Mouse (Mus musculus) cerebellum, adult 2 months (tissue): ENCODE results near the gene Ypel4. TPM values are rescaled to one million over a fixed set of nuclear protein-coding genes. Genes with fewer than 3 reads are reported as not detected.

Experiments
- DNase-seq, 2 experiments: peaks; one replicate each; pipeline ENCODE4 v3.0.0; 2021
- H3K27ac ChIP-seq: fragments of 200-500 bp; 2 replicates; pipeline ENCODE4 v1.5.1; 2012; ENCODE audit warnings: low read length, control low read depth, inconsistent platforms; ENCODE audit not compliant: insufficient read depth
- H3K27me3 ChIP-seq: fragments of 200-500 bp; 2 replicates; pipeline ENCODE4 v1.6.1; 2012; ENCODE audit warnings: inconsistent platforms, mild to moderate bottlenecking, low read length, moderate library complexity; ENCODE audit not compliant: control insufficient read depth, insufficient read depth
- H3K4me1 ChIP-seq: fragments of 200-500 bp; 2 replicates; pipeline ENCODE4 v1.6.1; 2011; ENCODE audit warnings: low read length; ENCODE audit not compliant: control insufficient read depth, insufficient read depth
- H3K4me3 ChIP-seq: fragments of 200-500 bp; replicated peaks from 2 replicates; pipeline ENCODE3; 2011; ENCODE audit warnings: mild to moderate bottlenecking, low read depth, low read length, control low read depth; ENCODE audit not compliant: insufficient read depth
- CTCF ChIP-seq: fragments of 200-500 bp; IDR thresholded peaks from 2 replicates; pipeline ENCODE4 v1.5.1; 2011; ENCODE audit warnings: low read depth, mild to moderate bottlenecking, control low read depth, low read length, moderate library complexity, borderline replicate concordance; ENCODE audit not compliant: insufficient read depth
- POLR2A ChIP-seq: fragments of 200-500 bp; IDR thresholded peaks from 2 replicates; pipeline ENCODE4 v1.6.1; 2011; ENCODE audit warnings: low read length, control low read depth, borderline replicate concordance; ENCODE audit not compliant: insufficient read depth
- WGBS: fragments of 180-500 bp; shearing (Covaris S2); methylation state at CpG from one replicate; pipeline ENCODE4 v1.1.7; 2018; 5-methylcytosine and 5-hydroxymethylcytosine counted together
- polyA plus RNA-seq: library from polyadenylated mRNA; depleted of rRNA; stranded (reverse); fragments of >200 nt; gene quantifications from 2 replicates; pipeline ENCODE4 v1.2.3, GENCODE M21; 2012; rRNA removed

Ypel4 gene
- polyA plus RNA-seq, 1 experiment = 164 TPM

DNA sequence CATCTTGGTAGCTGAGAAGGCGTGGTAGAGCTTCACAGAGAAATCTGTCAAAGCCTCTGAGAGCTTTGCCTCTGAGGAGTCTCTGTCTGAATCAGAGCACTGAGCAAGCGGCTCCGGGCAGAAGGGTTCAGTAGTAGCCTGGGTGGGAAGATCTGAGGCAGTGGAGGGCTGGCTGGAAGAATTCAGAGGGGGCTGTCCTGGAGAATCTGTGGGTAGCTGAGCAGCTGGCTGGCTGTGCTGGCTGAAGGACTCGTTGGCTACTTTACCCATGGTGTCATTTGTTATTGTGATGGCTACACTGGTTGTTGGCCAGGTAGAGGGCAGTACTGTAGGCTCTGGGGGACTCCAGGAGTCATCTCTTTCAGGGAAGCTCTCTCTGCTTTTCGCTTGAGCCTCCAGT, 39.3 kb downstream of the Ypel4 start:
- DNase-seq = no peak

DNA sequence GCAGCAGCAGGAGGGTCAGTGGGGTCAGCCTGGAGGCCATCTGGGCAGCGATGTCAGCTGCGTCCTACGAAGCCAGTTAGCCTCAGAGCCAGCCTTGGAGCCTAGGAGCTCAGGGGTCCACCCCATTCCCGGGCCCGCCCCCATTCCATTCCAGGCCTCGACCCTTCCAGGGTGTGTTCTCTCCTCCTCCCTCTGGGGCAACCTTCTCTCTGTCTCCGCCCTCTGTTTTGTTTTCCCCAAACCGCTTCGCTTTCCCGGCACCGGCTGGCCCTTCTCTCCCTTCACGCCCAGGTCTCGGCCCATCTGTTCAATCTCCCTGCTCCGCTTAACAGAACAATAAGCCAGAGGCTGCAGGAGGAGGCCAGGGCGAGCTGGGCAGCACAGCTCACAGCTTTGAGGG, 40.9 kb downstream of the Ypel4 start:
- peak; percentile 78 to 81 for DNase-seq
- H3K27me3 ChIP-seq = no peaks in the 10 kb centered on the region
- WGBS = 1% methylated on average over 15 of the region's 15 CpGs
- H3K4me3 ChIP-seq = peak overlapping the region; percentile 14
- TF ChIP-seq CTCF (no peak), POLR2A (0 out of 2 replicates have a peak, but pooled peaks have one; percentile 39)
- peak overlapping the region; percentile 31 for H3K27ac ChIP-seq
- H3K4me1 ChIP-seq = peaks cover 4% of the 10 kb centered on the region; the same call in 1 of the 2 replicates

More for the DNA sequence above, 39.3 kb downstream of the Ypel4 start:
- TF ChIP-seq POLR2A = no peak
- no peak for TF ChIP-seq CTCF
- Histone ChIP-seq H3K4me3 (no peak overlapping the region), H3K27ac (no peak overlapping the region), H3K4me1 (peaks cover 4% of the 10 kb centered on the region; the same call in 1 of the 2 replicates), H3K27me3 (no peaks in the 10 kb centered on the region)
- WGBS = 68% methylated on average over 5 of the region's 5 CpGs

DNA sequence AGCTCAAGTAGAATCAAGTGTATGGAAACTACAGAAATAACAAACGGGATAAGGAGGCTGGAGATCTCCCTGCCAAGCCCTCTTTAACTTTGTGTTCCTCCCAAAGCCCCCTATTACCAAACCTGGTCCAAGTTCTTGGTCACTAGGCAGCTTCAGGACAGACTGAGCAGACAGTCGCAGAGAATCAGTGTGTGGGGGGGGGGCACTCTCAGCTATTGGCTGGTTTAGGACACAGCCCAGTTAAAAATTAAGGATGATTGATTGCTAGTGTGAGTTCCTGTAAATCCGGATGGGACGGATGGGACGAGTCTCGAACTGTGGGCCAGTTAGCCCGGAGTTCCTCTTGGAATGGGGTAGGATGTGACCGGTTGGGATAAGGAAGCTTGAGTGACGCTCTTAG, 41.4 kb downstream of the Ypel4 start, which contains the start of gene Serping1:
Gene Serping1, minus strand, starts transcription at position 204 of the 400 bp plus-strand sequence.
- peak within 1 kb of the TSS; percentile 14 for H3K4me3 ChIP-seq
- H3K27ac ChIP-seq = peak within 1 kb of the TSS; percentile 31
- 65% methylated on average over 9 of the region's 9 CpGs for WGBS
- DNase-seq = no peak
- no peaks in the 10 kb centered on the region for H3K27me3 ChIP-seq
- peaks cover 4% of the 10 kb centered on the region; the same call in 1 of the 2 replicates for H3K4me1 ChIP-seq
- TF ChIP-seq POLR2A = no peak
- no peak for TF ChIP-seq CTCF

DNA sequence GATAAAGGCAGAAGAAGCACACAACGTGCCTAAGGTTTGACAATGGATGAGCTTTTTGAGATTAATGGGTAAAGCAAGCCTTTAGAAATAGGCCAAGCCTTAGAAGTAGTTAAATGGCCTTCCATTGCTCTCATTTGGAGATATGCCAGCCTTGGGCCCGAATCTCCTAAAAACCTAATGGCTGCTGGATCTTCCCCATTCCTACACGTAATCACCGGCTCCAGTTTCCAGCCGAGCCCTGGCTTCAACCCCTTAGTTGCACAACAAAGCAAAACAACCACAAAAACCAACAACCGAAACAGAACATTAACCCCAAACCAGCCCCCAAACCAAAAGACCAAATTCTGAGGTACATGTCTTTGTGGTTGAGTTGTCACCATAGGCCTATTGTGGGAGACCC, 41.8 kb downstream of the Ypel4 start:
- Histone ChIP-seq H3K27ac (no peak overlapping the region), H3K27me3 (no peaks in the 10 kb centered on the region), H3K4me1 (peaks cover 4% of the 10 kb centered on the region; the same call in 1 of the 2 replicates), H3K4me3 (no peak overlapping the region)
- DNase-seq = no peak
- TF ChIP-seq POLR2A (no peak), CTCF (no peak)
- 74% methylated on average over 6 of the region's 6 CpGs for WGBS

DNA sequence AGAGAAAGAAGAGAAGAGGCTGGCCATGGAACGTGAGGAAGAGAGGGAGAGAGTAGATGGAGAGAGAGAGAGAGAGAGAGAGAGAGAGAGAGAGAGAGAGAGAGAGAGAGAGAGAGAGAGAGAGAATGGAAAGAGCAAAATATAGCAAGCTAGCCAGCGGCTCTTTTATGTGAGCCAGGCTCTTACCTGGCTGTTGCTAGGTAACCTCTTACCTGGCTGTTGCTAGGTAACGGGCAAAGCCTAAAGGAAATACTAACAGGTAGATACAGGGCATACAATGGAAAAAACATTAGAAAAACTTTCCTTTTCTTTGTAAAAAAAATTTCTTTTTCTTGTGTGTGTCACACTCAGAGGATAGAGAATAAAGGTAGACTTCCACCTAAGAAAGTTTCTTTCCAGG, 43.8 kb downstream of the Ypel4 start:
- no peaks in the 10 kb centered on the region for H3K27me3 ChIP-seq
- peaks cover 4% of the 10 kb centered on the region; the same call in 1 of the 2 replicates for H3K4me1 ChIP-seq
- 64% methylated on average over 3 of the region's 3 CpGs for WGBS
- H3K4me3 ChIP-seq = no peak overlapping the region
- no peak for TF ChIP-seq POLR2A
- TF ChIP-seq CTCF = no peak
- no peak overlapping the region for H3K27ac ChIP-seq
- DNase-seq = no peak

DNA sequence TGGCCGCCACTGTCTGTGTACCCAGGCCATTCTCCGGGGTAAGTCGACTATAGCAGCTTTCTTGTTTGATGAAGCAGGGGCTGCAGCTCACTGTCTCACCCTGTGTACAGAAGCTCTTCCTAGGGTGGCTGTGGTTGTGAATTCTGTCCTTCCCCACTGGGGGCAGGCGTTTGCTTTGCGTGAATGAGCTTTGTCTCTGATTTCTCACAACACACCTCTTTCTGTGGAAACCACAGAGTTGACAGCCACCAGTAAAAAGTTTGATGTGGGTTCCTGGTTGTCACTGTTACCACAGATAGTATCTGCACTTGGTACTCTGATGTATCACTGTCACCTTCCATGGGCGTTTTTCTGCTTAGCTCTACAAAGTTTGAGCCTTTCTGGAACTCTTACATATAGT, 45.4 kb downstream of the Ypel4 start:
- DNase-seq = no peak

DNA sequence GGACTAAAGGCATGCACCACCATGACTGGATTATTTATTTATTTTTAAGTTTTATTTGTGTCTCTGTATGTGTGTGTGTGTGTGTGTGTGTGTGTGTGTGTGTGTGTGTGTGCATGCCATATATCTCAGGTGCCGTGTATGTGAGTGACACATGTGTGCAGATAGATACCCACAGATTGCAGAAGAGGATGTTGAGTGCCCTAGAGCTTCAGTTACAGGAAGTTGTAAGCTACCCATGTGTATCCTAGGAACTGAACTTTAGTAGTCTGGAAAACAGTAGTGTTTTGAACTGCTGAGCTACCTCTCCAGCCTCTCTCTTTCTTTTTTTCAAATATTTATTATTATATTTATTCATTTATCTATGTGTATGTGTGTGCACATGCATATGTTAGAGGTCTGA, 49.5 kb downstream of the Ypel4 start:
- Histone ChIP-seq H3K4me3 (no peak overlapping the region), H3K27ac (no peak overlapping the region), H3K4me1 (no peaks in the 10 kb centered on the region), H3K27me3 (no peaks in the 10 kb centered on the region)
- DNase-seq = no peak
- no peak for TF ChIP-seq CTCF
- TF ChIP-seq POLR2A = no peak
- 100% methylated on average over 1 of the region's 1 CpGs for whole genome bisulfite sequencing

More for the DNA sequence above, 45.4 kb downstream of the Ypel4 start:
- Histone ChIP-seq H3K27ac (no peak overlapping the region), H3K27me3 (no peaks in the 10 kb centered on the region), H3K4me3 (no peak overlapping the region), H3K4me1 (peaks cover 4% of the 10 kb centered on the region; the same call in 1 of the 2 replicates)
- no peak for TF ChIP-seq POLR2A
- no peak for TF ChIP-seq CTCF
- WGBS = 50% methylated on average over 6 of the region's 6 CpGs

DNA sequence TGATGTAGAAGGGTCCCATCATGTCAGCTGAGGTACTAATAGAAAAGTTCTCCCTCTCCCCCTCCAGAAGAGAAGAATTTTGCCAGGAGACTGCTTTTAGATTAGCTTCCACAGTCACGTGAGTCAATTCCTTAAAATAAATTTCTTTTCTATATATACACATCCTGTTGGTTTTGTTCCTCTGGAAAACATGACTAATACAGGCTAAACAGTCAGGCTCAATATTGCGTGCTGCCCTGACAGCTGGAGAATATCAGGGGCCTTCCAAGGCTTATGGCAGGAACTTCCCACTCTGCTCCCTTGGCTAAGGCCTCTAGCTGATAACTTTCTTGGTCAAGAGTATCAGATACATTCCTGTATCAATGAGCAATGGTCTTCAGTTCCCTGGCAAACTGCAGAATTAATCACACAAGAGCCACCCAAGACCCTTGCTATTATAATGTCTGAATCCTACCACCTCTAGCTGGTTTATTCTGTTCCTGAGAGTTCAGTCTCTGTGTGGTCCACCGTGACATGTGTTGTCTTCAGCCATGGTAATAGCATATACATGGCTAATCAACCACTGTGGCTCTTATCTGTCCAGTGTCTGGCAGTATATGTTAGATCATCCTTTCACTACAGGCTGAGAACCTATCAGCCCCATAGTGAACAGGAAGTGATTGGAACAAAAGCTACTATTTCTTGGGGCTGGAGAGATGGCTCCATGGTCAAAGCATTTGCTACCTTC, 50.1 kb downstream of the Ypel4 start:
- TF ChIP-seq POLR2A (no peak), CTCF (no peak)
- Histone ChIP-seq H3K4me3 (no peak overlapping the region), H3K27ac (no peak overlapping the region), H3K4me1 (no peaks in the 10 kb centered on the region), H3K27me3 (no peaks in the 10 kb centered on the region)
- DNase-seq = no peak
- WGBS = 85% methylated on average over 3 of the region's 3 CpGs

Other genes starting within 250 kb of the Ypel4 start
- gene Ctnnd1, start 83.3 kb upstream of the Ypel4 start, polyA plus RNA-seq = 34.4 and 35.9 TPM in 2 replicates
- gene Btbd18, start 75.0 kb upstream of the Ypel4 start, polyA plus RNA-seq = not detected in 2 replicates
- 67.4 TPM in 2 replicates for gene Selenoh, start 63.3 kb upstream of the Ypel4 start, polyA plus RNA-seq
- 0.13 TPM in 1 of 2 replicates, not detected in the other for gene Gm28635, start 56.0 kb upstream of the Ypel4 start, polyA plus RNA-seq
- 30.6 and 31.0 TPM in 2 replicates for gene Med19, start 55.7 kb upstream of the Ypel4 start, polyA plus RNA-seq
- gene Tmx2, start 54.9 kb upstream of the Ypel4 start, polyA plus RNA-seq = 450 and 454 TPM in 2 replicates
- 37.4 and 38.4 TPM in 2 replicates for gene Zdhhc5, start 18.9 kb upstream of the Ypel4 start, polyA plus RNA-seq
- 12.0 and 12.7 TPM in 2 replicates for gene Clp1, start 6.7 kb upstream of the Ypel4 start, polyA plus RNA-seq
- gene Gm19426, start 9.6 kb downstream of the Ypel4 start, polyA plus RNA-seq = 3.0 and 3.4 TPM in 2 replicates
- 19.6 and 22.6 TPM in 2 replicates for gene Serping1, start 41.4 kb downstream of the Ypel4 start, polyA plus RNA-seq
- 6.4 and 7.8 TPM in 2 replicates for gene Ube2l6, start 64.8 kb downstream of the Ypel4 start, polyA plus RNA-seq
- not detected in 2 replicates for gene Smtnl1, start 88.6 kb downstream of the Ypel4 start, polyA plus RNA-seq
- gene Timm10, start 92.9 kb downstream of the Ypel4 start, polyA plus RNA-seq = 83.3 and 88.4 TPM in 2 replicates
- 0.25 and 0.43 TPM in 2 replicates for gene Slc43a1, start 104.8 kb downstream of the Ypel4 start, polyA plus RNA-seq
- gene Rtn4rl2, start 152.7 kb downstream of the Ypel4 start, polyA plus RNA-seq = 1.2 and 1.7 TPM in 2 replicates
- gene Slc43a3, start 202.5 kb downstream of the Ypel4 start, polyA plus RNA-seq = 0.82 and 1.3 TPM in 2 replicates
- 0.14 and 0.23 TPM in 2 replicates for gene Prg2, start 246.4 kb downstream of the Ypel4 start, polyA plus RNA-seq